Mouse (Mus musculus) cerebellum, postnatal 25 days (tissue): ENCODE data around the gene Slc25a40.

Experiments used
- DNase-seq, 2 experiments: peaks; one replicate each; pipeline ENCODE4 v3.0.0; 2021; ENCODE audit warnings: mixed read lengths in 2 of 2

Gene Slc25a40

GRCm38 (mm10) chr5:8422157-8422931, at the start of gene Slc25a40, which contains the start of gene Dbf4:
Slc25a40 (plus strand) TSS chr5:8422850.
Dbf4 (minus strand) TSS chr5:8422716.
- DNase-seq, result peak; percentile 92 to 95

GRCm38 (mm10) chr5:8373415-8373814, 49.2 kb upstream of the Slc25a40 start:
- no peak for DNase-seq

GRCm38 (mm10) chr5:8374297-8374906, 48.2 kb upstream of the Slc25a40 start:
- DNase-seq, result no peak

GRCm38 (mm10) chr5:8393891-8394583, 28.6 kb upstream of the Slc25a40 start:
- no peak for DNase-seq

GRCm38 (mm10) chr5:8397587-8398249, 24.9 kb upstream of the Slc25a40 start:
- DNase-seq, result no peak

GRCm38 (mm10) chr5:8408746-8409145, 13.9 kb upstream of the Slc25a40 start:
- no peak for DNase-seq

GRCm38 (mm10) chr5:8416683-8417413, 5.8 kb upstream of the Slc25a40 start:
- DNase-seq, result no peak

GRCm38 (mm10) chr5:8417443-8417842, 5.2 kb upstream of the Slc25a40 start:
- DNase-seq, result no peak

GRCm38 (mm10) chr5:8421424-8421823, 1.2 kb upstream of the Slc25a40 start:
- DNase-seq, result no peak

- DNase-seq, result no peak
Observed at GRCm38 (mm10) chr5:8422932-8423928, 580 bp downstream of the Slc25a40 start.

GRCm38 (mm10) chr5:8424116-8424515, 1.5 kb downstream of the Slc25a40 start:
- DNase-seq, result no peak

- DNase-seq, result no peak
Observed at GRCm38 (mm10) chr5:8425899-8426298, 3.2 kb downstream of the Slc25a40 start.

GRCm38 (mm10) chr5:8437481-8438156, 15.0 kb downstream of the Slc25a40 start:
- no peak for DNase-seq

GRCm38 (mm10) chr5:8439095-8439494, 16.4 kb downstream of the Slc25a40 start:
- no peak for DNase-seq

GRCm38 (mm10) chr5:8455565-8455964, 32.9 kb downstream of the Slc25a40 start:
- DNase-seq, result no peak

GRCm38 (mm10) chr5:8456561-8456960, 33.9 kb downstream of the Slc25a40 start:
- DNase-seq, result no peak

- no peak for DNase-seq
Observed at GRCm38 (mm10) chr5:8487989-8488700, 65.5 kb downstream of the Slc25a40 start.

- no peak for DNase-seq
Observed at GRCm38 (mm10) chr5:8488701-8489297, 66.1 kb downstream of the Slc25a40 start.

- peak in 1 of 2 experiments; percentile 13 for DNase-seq
Observed at GRCm38 (mm10) chr5:8489471-8490110, 66.9 kb downstream of the Slc25a40 start.
